Mouse (Mus musculus) embryonic facial prominence, embryonic 10.5 days (tissue): ENCODE results near the gene Rdh16. TPM values are rescaled to one million over a fixed set of nuclear protein-coding genes. Genes with fewer than 3 reads are reported as not detected.
A peak's percentile ranks its signal among the peaks of the same experiment; 100 is the strongest.
"Not testable (repeated sequence)": the region's sequence is repeated elsewhere in the genome, so short reads cannot be mapped to it uniquely, and the experiment has no call there.

Experiments
- DNase-seq: peaks from one replicate; pipeline ENCODE4 v3.0.0-alpha.2; 2017; ENCODE audit warnings: low spot score
- H3K27ac ChIP-seq: fragments of 300-500 bp; sonication (generic); replicated peaks from 2 replicates; pipeline ENCODE4 v1.5.1; 2016; ENCODE audit warnings: mild to moderate bottlenecking
- H3K27me3 ChIP-seq: fragments of 300-500 bp; sonication (generic); replicated peaks from 2 replicates; pipeline ENCODE4 v1.6.1; 2016; ENCODE audit warnings: low read depth, mild to moderate bottlenecking; ENCODE audit not compliant: poor library complexity, severe bottlenecking
- H3K36me3 ChIP-seq: fragments of 300-500 bp; sonication (generic); replicated peaks from 2 replicates; pipeline ENCODE4 v1.6.1; 2016; ENCODE audit warnings: mild to moderate bottlenecking, moderate library complexity
- H3K4me1 ChIP-seq: fragments of 300-500 bp; sonication (generic); 2 replicates; pipeline ENCODE4 v1.6.1; 2016
- H3K4me3 ChIP-seq: fragments of 300-500 bp; sonication (generic); 2 replicates; pipeline ENCODE4 v1.5.1; 2016; ENCODE audit warnings: mild to moderate bottlenecking, moderate library complexity
- H3K9me3 ChIP-seq: fragments of 300-500 bp; sonication (generic); 2 replicates; pipeline ENCODE4 v1.6.1; 2016; ENCODE audit warnings: mild to moderate bottlenecking
- WGBS: fragments of 180-500 bp; shearing (Covaris S2); methylation state at CpG from one replicate; pipeline ENCODE4 v1.1.7; 2016; 5-methylcytosine and 5-hydroxymethylcytosine counted together
- polyA plus RNA-seq: library from polyadenylated mRNA; unstranded; fragments of >200 nt; fragmentation: Nextera tagmentation; extraction: Ambion mirVana; gene quantifications from 2 replicates; pipeline ENCODE4 v1.2.1, GENCODE M21; 2016

Rdh16 gene
- not detected in 2 replicates for polyA plus RNA-seq

DNA sequence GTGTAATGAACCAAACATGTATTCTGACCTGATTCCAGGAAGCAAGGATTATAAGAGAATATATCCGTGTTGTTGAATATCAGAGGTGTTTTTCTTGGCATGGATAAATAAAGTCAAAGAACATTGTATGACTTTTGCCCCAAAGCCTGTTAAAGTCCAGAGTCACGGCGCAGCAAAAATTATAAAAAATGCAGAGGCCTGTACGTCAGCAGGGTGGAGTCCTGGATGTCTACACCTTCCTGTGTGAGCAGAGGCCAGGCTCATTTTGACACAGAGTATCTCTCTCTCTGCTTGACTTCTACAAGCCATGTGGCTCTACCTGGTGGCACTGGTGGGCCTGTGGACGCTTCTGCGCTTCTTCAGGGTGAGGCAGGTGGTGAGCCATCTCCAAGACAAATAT, at the start of gene Rdh16:
Rdh16 (plus strand) TSS at position 262 of the 400 bp plus-strand sequence.
- WGBS: 88% methylated on average over 6 of the region's 6 CpGs
- H3K36me3 ChIP-seq: no peaks in the 10 kb centered on the region
- no peaks in the 10 kb centered on the region for H3K27me3 ChIP-seq
- H3K4me3 ChIP-seq: no peak within 1 kb of the TSS
- no peak for DNase-seq
- H3K9me3 ChIP-seq: no peaks in the 10 kb centered on the region
- H3K27ac ChIP-seq: no peak within 1 kb of the TSS
- no peaks in the 10 kb centered on the region for H3K4me1 ChIP-seq

DNA sequence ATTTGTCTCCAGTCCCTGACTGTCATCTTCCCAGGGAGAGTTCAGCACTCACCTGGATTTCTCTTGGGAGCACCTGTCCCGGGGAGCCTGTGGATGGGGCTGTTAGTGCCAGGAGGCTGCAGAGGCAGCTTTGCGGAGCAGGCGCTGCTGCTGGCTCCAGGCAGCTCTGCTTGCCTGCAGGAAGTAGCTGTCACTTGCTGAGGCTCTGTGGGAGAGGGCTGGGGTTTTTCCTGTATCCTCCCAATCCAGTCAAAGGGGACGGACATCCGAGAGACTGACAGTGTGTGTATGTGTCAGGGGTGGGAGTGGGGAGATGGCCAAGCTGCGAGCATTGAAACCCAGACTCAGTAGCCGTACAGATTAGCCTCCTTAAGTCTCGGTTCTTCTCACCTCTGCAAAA, 49.4 kb upstream of the Rdh16 start, which contains the start of gene Gpr182:
Gpr182 (minus strand) TSS at position 185 of the 400 bp plus-strand sequence.
- no peaks in the 10 kb centered on the region for H3K9me3 ChIP-seq
- 0 out of 2 replicates have a peak within 1 kb of the TSS, but pooled peaks have one; percentile 39 for H3K4me3 ChIP-seq
- 45% methylated on average over 8 of the region's 8 CpGs for WGBS
- H3K36me3 ChIP-seq: peaks cover 28% of the 10 kb centered on the region
- peaks cover 31% of the 10 kb centered on the region for H3K4me1 ChIP-seq
- H3K27ac ChIP-seq: no peak within 1 kb of the TSS
- H3K27me3 ChIP-seq: 0 out of 2 replicates have a peak, but pooled peaks cover 4% of the 10 kb centered on the region
- DNase-seq: no peak

DNA sequence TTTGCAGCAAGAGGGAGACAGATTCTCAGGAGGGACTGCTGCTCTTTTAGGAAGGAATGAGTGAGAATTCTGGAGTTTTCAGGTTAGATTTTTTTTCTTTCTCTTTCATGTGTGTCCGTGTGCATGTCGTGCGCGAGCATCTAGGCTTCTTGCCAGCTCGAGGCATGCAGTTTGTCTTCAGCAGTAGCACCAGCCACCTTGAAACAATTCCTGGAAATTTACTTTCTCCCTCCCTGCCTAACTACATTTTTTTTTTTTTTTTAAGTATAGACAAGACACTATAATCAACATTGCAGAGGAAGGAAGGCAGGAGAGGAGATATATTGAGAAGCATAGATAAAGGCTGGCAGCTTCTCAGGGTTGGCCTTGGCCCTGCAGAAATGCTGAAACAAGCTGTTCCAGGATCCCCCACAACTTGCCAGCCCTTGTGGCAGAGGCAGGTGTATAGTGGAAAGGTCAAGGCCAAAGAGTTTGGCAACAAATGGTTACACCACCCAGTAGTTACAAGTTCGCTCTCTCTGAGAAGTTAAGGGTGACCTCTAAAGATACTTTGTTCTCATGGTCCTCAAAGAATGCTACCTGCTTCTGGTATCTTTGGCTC, 46.3 kb upstream of the Rdh16 start:
- H3K4me1 ChIP-seq: peaks cover 18% of the 10 kb centered on the region
- WGBS: 81% methylated on average over 6 of the region's 6 CpGs
- H3K4me3 ChIP-seq: no peak overlapping the region
- H3K27ac ChIP-seq: no peak overlapping the region
- 0 out of 2 replicates have a peak, but pooled peaks cover 3% of the 10 kb centered on the region for H3K27me3 ChIP-seq
- DNase-seq: no peak
- peaks cover 3% of the 10 kb centered on the region for H3K36me3 ChIP-seq
- no peaks in the 10 kb centered on the region for H3K9me3 ChIP-seq

DNA sequence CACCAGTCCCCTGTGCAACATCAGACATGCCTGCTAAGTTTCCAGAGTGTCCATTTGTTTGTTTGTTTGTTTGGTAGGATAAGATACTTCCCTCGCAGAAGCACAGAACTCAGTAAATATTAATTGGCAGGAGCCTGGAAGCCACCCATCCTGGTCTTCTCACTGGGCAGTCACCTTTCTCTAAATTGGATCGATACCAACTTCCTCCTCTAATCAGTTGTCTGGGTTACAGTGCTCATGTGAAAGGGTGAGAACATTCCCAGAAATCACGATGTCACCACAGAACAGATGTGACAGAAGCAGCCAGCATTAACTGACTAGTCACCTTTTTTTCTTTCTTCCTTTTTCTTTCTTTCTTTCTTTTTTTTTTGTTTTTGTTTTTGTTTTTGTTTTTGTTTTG, 45.7 kb upstream of the Rdh16 start:
- H3K36me3 ChIP-seq: peaks cover 2% of the 10 kb centered on the region; the same call in 1 of the 2 replicates
- no peak for DNase-seq
- no peak overlapping the region for H3K4me3 ChIP-seq
- H3K4me1 ChIP-seq: peaks cover 12% of the 10 kb centered on the region
- no peaks in the 10 kb centered on the region for H3K27me3 ChIP-seq
- H3K9me3 ChIP-seq: no peaks in the 10 kb centered on the region
- WGBS: 81% methylated on average over 3 of the region's 3 CpGs
- no peak overlapping the region for H3K27ac ChIP-seq

DNA sequence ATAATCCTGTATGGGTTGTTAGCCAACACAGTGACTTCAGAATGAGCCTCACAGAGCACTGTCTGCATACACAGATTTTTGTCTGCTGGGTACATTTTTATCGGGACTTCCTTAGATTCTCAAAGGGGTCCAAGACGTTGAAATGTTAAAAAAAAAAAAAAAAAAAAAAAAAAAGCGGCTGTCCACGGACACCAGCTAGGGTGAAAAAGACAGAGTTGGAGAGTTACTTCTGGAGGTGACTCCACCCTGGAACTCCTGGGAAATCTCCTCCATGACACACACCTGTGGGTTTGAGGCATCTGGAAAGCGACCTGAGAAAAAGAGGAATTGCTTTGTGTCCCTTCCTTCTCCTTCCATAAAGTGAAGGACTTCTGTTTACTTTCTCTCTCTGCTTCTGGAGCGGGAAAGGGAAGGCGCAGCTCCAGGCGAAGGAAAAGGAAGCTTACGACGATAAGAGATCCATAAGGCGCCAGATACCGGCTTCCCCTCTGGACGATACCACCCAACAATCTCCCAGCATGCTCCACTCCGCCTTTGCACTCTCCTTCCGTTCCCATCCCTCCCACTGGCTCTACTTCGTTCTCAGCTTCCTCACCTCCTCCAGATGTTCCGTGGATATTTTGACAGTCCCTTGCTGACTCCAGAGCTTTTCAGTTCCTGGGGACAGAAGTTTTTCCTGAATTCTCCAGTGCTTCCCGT, 45.0 kb upstream of the Rdh16 start:
- peaks cover 10% of the 10 kb centered on the region for H3K4me1 ChIP-seq

DNA sequence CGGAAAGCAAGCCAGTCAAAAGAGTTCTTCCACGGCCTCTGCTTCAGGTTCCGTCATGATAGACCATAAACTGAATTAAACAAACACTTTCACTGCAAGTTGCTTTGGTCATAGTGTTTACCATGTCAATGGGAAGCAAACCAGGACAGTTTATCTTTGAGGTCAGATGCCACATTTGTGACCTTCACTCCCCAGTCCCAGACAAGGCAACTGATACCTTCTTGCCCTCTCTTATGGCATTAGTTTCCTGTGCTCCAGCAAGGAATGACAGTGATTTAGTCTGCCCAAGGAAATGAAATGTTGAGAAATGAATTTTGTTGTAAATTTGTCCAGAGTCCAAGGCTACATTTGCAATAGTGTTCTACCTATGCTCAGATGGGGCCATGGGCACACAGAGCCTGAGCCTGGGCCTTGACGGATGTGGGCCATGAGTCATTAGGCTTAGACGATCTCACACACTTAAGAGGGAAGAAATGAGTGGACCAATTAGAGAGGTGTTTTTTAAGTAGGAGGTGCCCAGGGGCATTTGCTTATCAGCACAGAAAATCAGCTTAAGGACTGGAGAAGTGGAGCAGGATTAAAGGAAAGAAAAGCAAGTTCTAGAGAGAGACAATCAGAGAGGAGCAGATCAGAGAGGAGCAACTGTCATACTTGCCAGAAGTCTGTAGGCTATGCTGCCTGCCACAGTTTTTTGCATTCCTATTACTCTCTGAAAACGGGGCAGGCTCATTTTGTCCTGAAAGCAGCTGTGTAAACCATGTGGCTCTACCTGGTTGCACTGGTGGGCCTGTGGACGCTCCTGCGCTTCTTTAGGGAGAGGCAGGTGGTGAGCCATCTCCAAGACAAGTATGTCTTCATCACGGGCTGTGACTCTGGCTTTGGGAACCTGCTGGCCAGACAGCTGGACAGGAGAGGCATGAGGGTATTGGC, 41.5 kb upstream of the Rdh16 start, which contains the start of the genes Rdh1 and Rdh16f1:
Rdh1 (plus strand) TSS at position 541 of the 930 bp plus-strand sequence.
Rdh16f1 (plus strand) TSS at position 607 of the 930 bp plus-strand sequence.
- Histone ChIP-seq H3K4me1 (peaks cover 6% of the 10 kb centered on the region; the same call in 1 of the 2 replicates), H3K27me3 (no peaks in the 10 kb centered on the region), H3K36me3 (no peaks in the 10 kb centered on the region), H3K27ac (no peak within 1 kb of the TSS), H3K9me3 (no peaks in the 10 kb centered on the region), H3K4me3 (no peak within 1 kb of the TSS)
- no peak for DNase-seq
- WGBS: 71% methylated on average over 9 of the region's 9 CpGs

More for the DNA sequence above, 45.0 kb upstream of the Rdh16 start:
- peak overlapping the region; percentile 32 for H3K4me3 ChIP-seq
- H3K27ac ChIP-seq: 0 out of 2 replicates have a peak overlapping the region, but pooled peaks have one; percentile 14
- no peaks in the 10 kb centered on the region for H3K36me3 ChIP-seq
- 50% methylated on average over 18 of the region's 18 CpGs for WGBS
- no peaks in the 10 kb centered on the region for H3K9me3 ChIP-seq
- no peaks in the 10 kb centered on the region for H3K27me3 ChIP-seq
- no peak for DNase-seq

DNA sequence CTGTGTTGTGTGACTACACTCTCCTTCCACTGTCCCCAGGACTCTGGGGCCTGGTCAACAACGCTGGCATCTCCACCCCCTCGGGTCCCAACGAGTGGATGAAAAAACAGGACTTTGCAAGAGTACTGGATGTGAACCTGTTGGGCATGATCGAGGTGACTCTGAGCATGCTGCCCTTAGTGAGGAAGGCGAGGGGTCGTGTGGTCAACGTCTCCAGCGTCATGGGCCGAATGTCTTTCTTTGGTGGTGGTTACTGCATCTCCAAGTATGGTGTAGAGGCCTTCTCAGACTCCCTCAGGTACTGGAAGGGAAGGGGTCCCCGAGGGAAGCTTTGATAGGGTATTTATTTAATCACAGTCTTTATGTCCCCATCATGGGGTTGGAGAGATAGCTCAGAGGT, 38.0 kb upstream of the Rdh16 start:
- not testable (repeated sequence) for H3K36me3 ChIP-seq, H3K9me3 ChIP-seq, H3K27me3 ChIP-seq, H3K4me3 ChIP-seq, H3K27ac ChIP-seq, DNase-seq, H3K4me1 ChIP-seq
- WGBS: 89% methylated on average over 10 of the region's 10 CpGs

DNA sequence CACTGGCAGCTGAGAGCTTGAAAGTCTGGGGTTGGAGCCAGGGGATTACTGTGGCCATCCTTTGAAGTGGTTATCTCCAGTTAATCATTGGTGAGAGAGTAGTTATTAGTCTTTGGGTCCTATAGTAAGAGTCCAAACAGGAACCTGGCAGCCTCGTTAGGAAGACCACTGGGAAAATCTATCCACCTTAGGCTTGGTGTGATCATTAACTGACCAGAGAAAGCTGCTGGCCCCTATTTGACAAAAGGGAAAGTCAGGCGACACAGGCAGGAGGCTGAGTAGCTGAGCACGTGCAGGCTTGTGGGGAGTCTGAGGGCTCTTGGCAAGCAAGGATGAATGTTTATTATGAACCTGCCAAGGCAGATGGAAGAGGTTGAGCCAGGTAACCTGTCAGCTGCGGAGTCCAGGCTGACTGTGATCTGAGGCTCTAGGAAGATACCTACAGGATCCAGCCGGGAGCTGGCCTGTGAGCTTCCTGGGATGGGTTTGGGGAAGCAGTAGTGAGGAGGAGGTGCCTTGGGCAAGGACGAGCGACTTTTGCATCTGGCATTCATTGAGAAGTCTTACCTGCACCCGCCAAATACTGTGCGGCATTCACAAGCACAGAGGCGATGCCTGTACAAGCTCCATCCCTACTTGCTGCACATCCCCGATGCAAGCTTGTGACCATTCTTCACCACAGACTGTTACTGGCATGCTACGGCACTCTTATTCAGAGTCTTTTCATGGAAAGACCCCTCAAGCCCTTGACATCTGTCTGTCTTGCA, 36.9 kb upstream of the Rdh16 start:
- no peak overlapping the region for H3K27ac ChIP-seq
- no peaks in the 10 kb centered on the region for H3K9me3 ChIP-seq
- no peaks in the 10 kb centered on the region for H3K36me3 ChIP-seq
- no peaks in the 10 kb centered on the region for H3K27me3 ChIP-seq
- DNase-seq: no peak
- H3K4me3 ChIP-seq: no peak overlapping the region
- WGBS: 70% methylated on average over 12 of the region's 12 CpGs
- no peaks in the 10 kb centered on the region for H3K4me1 ChIP-seq

DNA sequence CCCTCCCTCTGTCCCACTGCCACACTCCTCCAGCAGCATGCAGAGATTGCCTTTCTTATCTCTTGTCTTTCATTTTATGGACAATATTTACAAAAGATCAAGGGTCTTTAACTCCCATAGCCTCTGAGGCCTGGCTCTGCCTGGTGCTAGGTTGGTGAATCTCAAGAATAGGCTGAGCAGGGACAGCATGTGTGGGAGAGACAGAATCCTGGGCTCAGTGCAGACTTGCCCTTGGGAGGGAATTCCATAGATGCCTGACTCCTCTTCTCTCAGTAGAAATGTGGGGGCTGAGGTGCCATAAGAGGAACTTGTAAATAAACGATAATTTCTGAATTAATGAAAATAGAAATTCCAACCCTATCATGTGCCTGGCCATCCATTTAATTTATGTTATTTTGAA, 34.4 kb upstream of the Rdh16 start:
- no peak overlapping the region for H3K4me3 ChIP-seq
- H3K27me3 ChIP-seq: no peaks in the 10 kb centered on the region
- H3K9me3 ChIP-seq: no peaks in the 10 kb centered on the region
- no peaks in the 10 kb centered on the region for H3K36me3 ChIP-seq
- 82% methylated on average over 1 of the region's 1 CpGs for WGBS
- DNase-seq: no peak
- no peak overlapping the region for H3K27ac ChIP-seq
- H3K4me1 ChIP-seq: no peaks in the 10 kb centered on the region

DNA sequence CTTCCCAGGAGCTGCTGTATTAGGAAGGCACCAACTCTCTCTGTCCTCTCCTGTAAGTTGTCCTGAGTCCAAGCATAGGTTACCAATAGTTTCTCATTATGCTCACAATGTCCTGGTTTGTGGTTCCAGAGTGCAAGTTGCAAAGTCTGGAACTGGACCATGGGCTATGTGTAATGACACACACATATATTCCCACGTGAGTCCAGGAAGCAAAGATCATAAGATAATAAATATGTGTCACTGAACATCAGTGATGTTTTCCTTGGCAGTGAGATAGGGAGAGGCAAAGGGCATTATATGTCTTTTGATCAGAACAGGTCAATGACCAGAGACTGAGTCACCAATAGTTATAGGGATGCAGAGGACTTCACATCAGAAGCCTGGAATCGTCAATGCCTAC, 24.9 kb upstream of the Rdh16 start, which contains the start of gene Rdh9:
Rdh9 (plus strand) TSS at position 376 of the 400 bp plus-strand sequence.
- no peak for DNase-seq
- Histone ChIP-seq H3K27ac (no peak within 1 kb of the TSS), H3K4me3 (no peak within 1 kb of the TSS), H3K4me1 (no peaks in the 10 kb centered on the region), H3K27me3 (no peaks in the 10 kb centered on the region), H3K36me3 (no peaks in the 10 kb centered on the region), H3K9me3 (no peaks in the 10 kb centered on the region)
- WGBS: 82% methylated on average over 2 of the region's 2 CpGs

DNA sequence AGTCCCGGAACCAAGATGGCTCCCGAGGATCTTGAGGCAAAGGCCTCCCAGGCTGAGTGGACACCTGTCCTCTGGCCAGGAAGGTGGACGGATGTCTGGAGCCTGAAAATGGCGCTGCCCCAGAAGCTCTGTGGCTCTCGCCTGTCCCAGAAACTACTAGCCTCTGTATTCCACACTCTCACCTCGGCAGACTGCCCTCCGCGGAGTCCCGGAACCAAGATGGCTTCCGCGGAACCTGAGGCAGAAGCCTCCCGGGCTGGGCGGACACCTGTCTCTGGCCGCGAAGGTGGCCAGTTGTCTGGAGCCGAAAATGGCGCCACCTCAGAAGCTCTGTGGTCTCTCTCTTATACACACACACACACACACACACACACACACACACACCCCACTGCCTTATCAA, 18.6 kb upstream of the Rdh16 start:
- H3K36me3 ChIP-seq, H3K27ac ChIP-seq, H3K4me1 ChIP-seq, DNase-seq, H3K4me3 ChIP-seq, H3K27me3 ChIP-seq, H3K9me3 ChIP-seq: not testable (repeated sequence)
- WGBS: 94% methylated on average over 17 of the region's 17 CpGs
